Mouse (Mus musculus): ENCODE measurements around the gene Rpl36.

DNA sequence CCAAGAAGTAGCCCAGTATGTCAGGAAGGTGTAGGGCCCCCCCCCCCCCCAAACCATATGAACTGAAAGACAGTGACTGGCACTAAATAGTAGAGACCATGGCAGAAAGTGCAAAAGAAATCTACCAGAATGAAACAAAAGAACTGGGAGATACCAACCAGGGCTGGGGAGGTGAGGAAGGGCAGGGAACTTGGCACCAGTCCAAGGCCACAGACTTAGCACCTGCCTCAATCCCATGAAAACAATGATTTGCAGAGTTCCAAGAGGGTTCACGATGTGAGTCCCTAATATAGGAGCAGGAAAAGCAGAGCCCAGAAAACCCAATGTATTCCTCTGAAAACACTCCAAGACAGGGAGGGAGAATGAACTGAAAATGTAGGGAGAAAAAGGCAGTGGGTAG lies 41.1 kb upstream of the Rpl36 start:
- TF ChIP-seq CTCF (IDR thresholded peaks at IDR 0.05; ENCODE audit: low read depth): no peak
- TF ChIP-seq EP300 (IDR thresholded peaks at IDR 0.05; ENCODE audit: low read depth): no peak

All from heart, postnatal 0 days (tissue).